Mouse (Mus musculus) erythroblast, adult 5-6 weeks (primary cell): ENCODE data around the gene Safb. TPM values are rescaled to one million over a fixed set of nuclear protein-coding genes. Genes with fewer than 3 reads are reported as not detected.
"Not testable (repeated sequence)": the region's sequence is repeated elsewhere in the genome, so short reads cannot be mapped to it uniquely, and the experiment has no call there.

Experiments used
- ATAC-seq: replicated peaks from 2 replicates; pipeline ENCODE4 v1.8.0; 2016; ENCODE audit warnings: moderate number of reproducible peaks, mild to moderate bottlenecking, moderate TSS enrichment, inconsistent platforms; ENCODE audit not compliant: poor library complexity, low FRiP score, severe bottlenecking
- total RNA-seq, 2 experiments: library from RNA; stranded (forward) in 1 of 2; stranded (reverse) in 1 of 2; fragments of 150-400 nt in 1 of 2; fragments of 200-764, 138-1000 nt in 1 of 2; gene quantifications; 2 replicates each; pipeline versions ENCODE4 v1.2.3 to v1.2.4; 2015 to 2017; ENCODE audit warnings: low replicate concordance in 2 of 2

Gene Safb
- total RNA-seq, 2 experiments from 2014 or later: 36.9 to 116 TPM

DNA sequence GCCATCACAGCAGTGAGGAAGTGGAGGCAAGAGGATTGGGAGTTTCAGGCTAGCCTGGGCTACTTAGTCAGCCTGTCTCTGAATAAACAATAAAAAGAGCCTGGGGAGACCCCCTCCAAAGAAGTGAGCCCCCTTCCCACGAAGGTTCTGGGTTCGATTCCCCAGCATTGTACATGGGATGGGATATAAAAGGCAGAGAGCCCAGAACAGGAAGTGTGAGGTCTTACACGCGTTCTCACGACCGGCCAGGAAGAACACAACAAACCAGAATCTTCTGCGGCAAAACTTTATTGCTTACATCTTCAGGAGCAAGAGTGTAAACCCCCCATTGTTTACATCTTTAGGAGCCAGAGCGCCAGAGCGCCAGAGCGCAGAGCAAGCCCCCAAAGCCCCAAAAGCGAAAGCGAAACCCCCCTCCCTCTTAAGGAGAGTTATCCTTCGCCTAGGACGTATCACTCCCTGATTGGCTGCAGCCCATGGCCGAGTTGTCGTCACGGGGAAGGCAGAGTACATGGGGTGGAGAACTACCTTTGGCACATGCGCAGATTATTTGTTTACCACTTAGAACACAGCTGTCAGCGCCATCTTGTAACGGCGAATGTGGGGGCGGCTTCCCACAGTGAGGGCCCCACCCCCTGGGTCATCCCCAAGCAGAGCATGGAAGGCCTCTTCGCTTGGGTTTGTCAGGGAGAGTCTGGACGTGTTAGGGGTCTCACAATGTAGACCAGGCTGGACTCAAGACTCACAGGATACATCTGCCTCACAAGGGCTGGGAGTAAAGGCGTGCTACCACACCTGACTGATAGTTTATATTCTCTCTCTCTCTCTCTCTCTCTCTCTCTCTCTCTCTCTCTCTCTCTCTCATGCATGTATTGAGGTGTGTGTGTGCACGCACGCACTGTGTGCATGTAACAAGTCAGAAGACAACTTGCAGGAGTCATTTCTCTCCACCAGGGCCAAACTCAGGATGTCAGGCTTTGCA, 45.5 kb downstream of the Safb start:
- ATAC-seq: not testable (repeated sequence)

DNA sequence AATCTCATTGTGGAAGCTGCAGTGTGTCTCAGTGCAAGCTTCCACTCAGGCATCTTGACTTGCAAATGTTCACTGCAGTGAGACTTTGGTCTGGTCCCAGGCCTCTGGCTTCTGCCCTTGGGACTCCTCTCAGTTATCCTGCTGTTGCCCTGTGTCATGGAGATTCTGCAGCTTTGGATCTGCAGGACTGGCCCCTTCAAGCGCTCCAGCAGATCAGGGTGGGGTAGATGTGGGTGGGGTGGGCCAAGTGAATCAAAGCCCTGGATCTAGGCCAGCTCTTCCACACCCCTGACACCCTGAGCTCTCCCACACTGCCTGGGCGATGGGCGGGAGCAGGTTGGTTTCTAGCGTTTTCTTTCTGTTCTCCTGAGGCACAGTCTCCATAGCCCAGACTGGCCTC, 47.2 kb downstream of the Safb start:
- no peak for ATAC-seq

DNA sequence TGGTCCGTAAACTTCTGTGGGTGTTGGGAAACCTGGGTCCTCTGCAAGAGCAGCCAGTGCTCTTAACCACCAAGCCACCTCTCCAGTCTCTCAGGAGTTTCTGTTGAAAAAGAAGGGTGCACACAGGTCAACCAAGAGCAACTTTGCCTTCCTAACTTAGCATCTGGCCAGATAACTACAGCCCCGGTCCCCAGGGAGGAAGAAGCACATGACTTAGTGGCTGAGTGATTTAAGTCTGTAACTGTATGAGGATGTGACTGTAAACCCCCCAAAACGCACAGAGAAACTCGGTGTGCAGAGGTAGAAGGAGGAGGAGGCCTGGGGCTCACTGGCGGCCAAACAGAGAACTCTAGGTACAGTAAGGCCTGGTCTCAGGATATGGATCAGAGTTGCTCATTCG, 49.4 kb downstream of the Safb start:
- no peak for ATAC-seq

DNA sequence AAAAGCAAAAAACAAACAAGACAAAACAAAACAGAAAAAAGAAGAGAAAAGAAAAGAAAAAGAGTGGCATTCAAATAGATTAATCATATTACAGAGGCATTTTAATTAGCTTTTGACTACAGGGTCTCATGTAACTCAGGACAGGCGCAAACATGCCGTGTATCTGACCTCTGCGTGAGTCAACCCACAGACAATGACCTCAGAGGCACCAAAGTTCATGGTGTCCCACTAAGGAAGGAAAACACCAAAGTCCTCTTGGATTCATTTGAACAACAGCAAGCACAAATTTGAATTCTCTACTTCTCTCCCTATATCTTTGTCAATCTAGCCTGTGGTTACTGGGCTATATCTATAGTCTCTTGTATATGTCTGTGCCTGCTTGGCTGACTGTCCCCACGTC, 58.6 kb downstream of the Safb start:
- no peak for ATAC-seq

DNA sequence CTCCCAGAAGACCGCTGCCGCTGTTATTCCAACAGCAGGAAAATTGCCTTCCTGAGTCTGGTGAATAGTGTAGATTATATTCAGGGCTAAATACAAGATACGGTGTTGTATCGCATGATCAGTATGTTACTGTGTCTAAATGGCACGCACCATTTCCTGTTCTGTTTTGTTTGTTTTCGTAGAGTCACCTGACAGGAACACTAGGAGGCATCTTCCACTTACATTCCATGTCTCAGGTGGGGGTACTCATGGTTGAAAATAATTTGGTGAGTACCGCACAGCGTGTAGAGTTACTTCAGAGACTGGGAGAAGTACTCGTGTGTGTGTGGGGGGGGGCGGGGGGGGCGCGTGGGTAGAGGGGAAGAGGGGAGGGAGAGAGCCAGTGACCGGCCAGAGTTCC, 62.9 kb downstream of the Safb start:
- ATAC-seq: no peak

DNA sequence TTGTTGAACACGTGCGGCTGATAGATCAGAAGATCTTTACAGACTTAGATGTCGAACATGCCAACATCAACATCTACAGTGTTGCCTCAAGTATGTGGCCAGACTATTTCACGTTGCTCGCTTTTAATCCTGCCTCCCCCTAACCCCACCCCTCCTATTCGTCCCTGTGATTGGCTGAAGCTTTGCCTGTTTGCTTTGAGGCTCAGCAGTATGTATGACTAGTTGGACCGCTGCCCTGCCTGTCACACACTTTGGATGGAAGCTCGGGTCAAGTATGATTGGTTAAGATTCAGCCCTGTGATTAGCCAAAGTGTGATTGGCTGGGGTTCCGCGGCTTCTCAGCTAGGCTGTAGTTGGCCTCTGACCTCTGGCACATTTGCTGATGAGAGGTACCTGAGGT, 67.2 kb downstream of the Safb start:
- ATAC-seq: no peak

DNA sequence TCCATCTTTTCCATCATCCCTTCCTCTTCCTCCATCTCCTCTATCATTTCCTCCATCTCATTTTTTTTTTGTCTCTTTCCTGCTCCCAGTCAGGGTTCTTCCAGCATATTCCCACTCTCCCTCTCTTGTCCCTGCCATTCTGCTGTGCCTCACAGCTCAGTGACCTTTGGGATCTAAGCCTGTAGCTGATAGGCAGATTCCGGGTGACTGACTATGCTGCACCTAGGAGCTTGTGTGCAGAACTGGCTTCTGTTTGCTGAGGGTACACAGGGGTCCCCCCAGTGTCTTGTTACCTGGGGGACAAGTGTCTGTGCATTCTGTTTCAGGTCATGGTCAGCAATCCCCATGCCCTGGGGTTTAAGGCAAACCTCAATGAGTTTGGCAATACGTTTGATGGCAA, 70.1 kb downstream of the Safb start:
- no peak for ATAC-seq

DNA sequence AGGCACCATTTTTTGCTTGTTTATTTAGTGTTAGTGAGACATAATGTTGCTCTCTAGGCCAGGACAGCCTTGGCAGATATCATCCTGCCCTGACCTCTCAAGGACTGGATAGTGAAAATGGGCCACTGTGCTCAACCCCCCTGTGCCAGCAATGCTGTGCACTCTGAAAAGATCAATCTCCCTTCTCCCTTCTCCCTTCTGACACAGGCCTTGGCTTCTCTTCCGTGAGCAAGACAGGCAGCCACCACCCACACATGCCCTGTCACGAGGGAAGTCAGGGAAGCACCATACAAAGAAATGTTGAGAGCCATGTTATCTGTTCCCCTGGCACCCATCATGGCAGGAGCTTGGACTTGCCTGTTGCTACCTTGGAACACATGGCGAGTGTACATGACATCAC, 70.7 kb downstream of the Safb start:
- no peak for ATAC-seq

Other genes with a start within 250 kb of the Safb start
- 4.8 and 7.3 TPM in 2 replicates for gene Ptprs, start 108.3 kb upstream of the Safb start, total RNA-seq (2015; ENCODE audit: low replicate concordance)
- gene Ptprs, start 108.3 kb upstream of the Safb start, total RNA-seq (2017; ENCODE audit: low replicate concordance): 2.0 and 8.1 TPM in 2 replicates
- not detected in 2 replicates for gene Znrf4, start 72.4 kb upstream of the Safb start, total RNA-seq (2015; ENCODE audit: low replicate concordance)
- not detected in 2 replicates for gene Znrf4, start 72.4 kb upstream of the Safb start, total RNA-seq (2017; ENCODE audit: low replicate concordance)
- 1.5 and 2.5 TPM in 2 replicates for gene Gm20219, start 30.4 kb upstream of the Safb start, total RNA-seq (2015; ENCODE audit: low replicate concordance)
- gene Gm20219, start 30.4 kb upstream of the Safb start, total RNA-seq (2017; ENCODE audit: low replicate concordance): 0.84 and 1.5 TPM in 2 replicates
- 71.9 and 87.0 TPM in 2 replicates for gene Safb2, start 240 bp upstream of the Safb start, total RNA-seq (2015; ENCODE audit: low replicate concordance)
- 316 and 354 TPM in 2 replicates for gene Safb2, start 240 bp upstream of the Safb start, total RNA-seq (2017; ENCODE audit: low replicate concordance)
- gene 2410015M20Rik, start 24.9 kb downstream of the Safb start, total RNA-seq (2015; ENCODE audit: low replicate concordance): 16.3 and 18.6 TPM in 2 replicates
- 16.2 and 50.3 TPM in 2 replicates for gene 2410015M20Rik, start 24.9 kb downstream of the Safb start, total RNA-seq (2017; ENCODE audit: low replicate concordance)
- gene Rpl36, start 28.6 kb downstream of the Safb start, total RNA-seq (2015; ENCODE audit: low replicate concordance): 298 and 319 TPM in 2 replicates
- gene Rpl36, start 28.6 kb downstream of the Safb start, total RNA-seq (2017; ENCODE audit: low replicate concordance): 323 TPM in 2 replicates
- gene Lonp1, start 42.1 kb downstream of the Safb start, total RNA-seq (2015; ENCODE audit: low replicate concordance): 4.2 and 5.0 TPM in 2 replicates
- 13.0 and 13.5 TPM in 2 replicates for gene Lonp1, start 42.1 kb downstream of the Safb start, total RNA-seq (2017; ENCODE audit: low replicate concordance)
- gene Catsperd, start 43.3 kb downstream of the Safb start, total RNA-seq (2015; ENCODE audit: low replicate concordance): not detected in 2 replicates
- not detected in 2 replicates for gene Catsperd, start 43.3 kb downstream of the Safb start, total RNA-seq (2017; ENCODE audit: low replicate concordance)
- gene Ranbp3, start 88.5 kb downstream of the Safb start, total RNA-seq (2015; ENCODE audit: low replicate concordance): 6.1 and 11.7 TPM in 2 replicates
- 18.0 and 25.0 TPM in 2 replicates for gene Ranbp3, start 88.5 kb downstream of the Safb start, total RNA-seq (2017; ENCODE audit: low replicate concordance)
- gene Ndufa11, start 132.9 kb downstream of the Safb start, total RNA-seq (2015; ENCODE audit: low replicate concordance): 17.7 and 29.7 TPM in 2 replicates
- gene Ndufa11, start 132.9 kb downstream of the Safb start, total RNA-seq (2017; ENCODE audit: low replicate concordance): 21.3 and 29.1 TPM in 2 replicates
- 0.38 and 1.0 TPM in 2 replicates for gene Vmac, start 133.2 kb downstream of the Safb start, total RNA-seq (2015; ENCODE audit: low replicate concordance)
- 1.4 and 8.3 TPM in 2 replicates for gene Vmac, start 133.2 kb downstream of the Safb start, total RNA-seq (2017; ENCODE audit: low replicate concordance)
- gene Nrtn, start 172.7 kb downstream of the Safb start, total RNA-seq (2015; ENCODE audit: low replicate concordance): not detected in 2 replicates
- 0.51 TPM in 1 of 2 replicates, not detected in the other for gene Nrtn, start 172.7 kb downstream of the Safb start, total RNA-seq (2017; ENCODE audit: low replicate concordance)
- gene Dus3l, start 179.9 kb downstream of the Safb start, total RNA-seq (2015; ENCODE audit: low replicate concordance): 0.84 and 5.6 TPM in 2 replicates
- 5.4 and 5.9 TPM in 2 replicates for gene Dus3l, start 179.9 kb downstream of the Safb start, total RNA-seq (2017; ENCODE audit: low replicate concordance)
- gene Prr22, start 185.4 kb downstream of the Safb start, total RNA-seq (2015; ENCODE audit: low replicate concordance): not detected in 2 replicates
- gene Prr22, start 185.4 kb downstream of the Safb start, total RNA-seq (2017; ENCODE audit: low replicate concordance): not detected in 2 replicates
- gene Rfx2, start 246.2 kb downstream of the Safb start, total RNA-seq (2015; ENCODE audit: low replicate concordance): 21.5 and 25.7 TPM in 2 replicates
- gene Rfx2, start 246.2 kb downstream of the Safb start, total RNA-seq (2017; ENCODE audit: low replicate concordance): 26.1 and 39.6 TPM in 2 replicates